Mouse (Mus musculus): Measurements from ENCODE around the gene Knop1. TPM values are rescaled to one million over a fixed set of nuclear protein-coding genes. Genes with fewer than 3 reads are reported as not detected.

Knop1 gene
- 30.2 and 41.5 TPM in 2 replicates for total RNA-seq (2014; rRNA removed)
- 65.6 and 75.0 TPM in 2 replicates for polyA plus RNA-seq (2015; fragmentation: Nextera tagmentation; extraction: Ambion mirVana)

DNA sequence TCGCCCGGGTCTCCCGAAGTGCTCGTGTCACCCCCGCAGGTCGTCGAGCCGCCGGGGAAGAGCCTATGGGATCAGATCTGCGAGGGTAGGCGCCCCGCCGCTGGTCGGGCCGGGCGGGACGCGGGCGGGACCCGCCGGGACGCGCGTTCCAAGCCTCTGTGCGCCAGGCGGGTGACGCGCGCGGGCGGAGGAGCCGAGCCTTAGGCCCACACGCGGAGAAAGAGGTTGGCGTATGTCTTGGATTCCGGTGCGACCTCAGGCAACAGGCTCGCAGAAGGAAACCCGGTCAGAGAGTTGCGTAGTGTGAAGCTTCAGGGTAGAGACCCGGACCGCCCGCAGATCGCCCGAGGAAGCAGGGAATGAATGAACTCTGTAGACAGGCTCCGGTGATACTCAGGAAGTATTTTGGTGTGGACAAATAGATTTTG, at the start of gene Knop1:
TSS of gene Knop1 (minus strand) at position 378 of the 428 bp plus-strand sequence.
- peak within 1 kb of the TSS; percentile 71 for H3K9ac ChIP-seq
- 1% methylated on average over 46 of the region's 46 CpGs for WGBS
- ATAC-seq (peak; percentile 76), DNase-seq (no peak)
- H3K4me3 ChIP-seq (ENCODE audit: low read depth, low read length), result peak within 1 kb of the TSS; percentile 77
- no peak for TF ChIP-seq CTCF (IDR thresholded peaks at IDR 0.05; ENCODE audit: low read depth)
- peak within 1 kb of the TSS; percentile 83 for H3K27ac ChIP-seq (ENCODE audit: low read depth, low read length)
- H3K27me3 ChIP-seq (ENCODE audit: insufficient read depth, low read length), result no peaks in the 10 kb centered on the region
- peaks cover 17% of the 10 kb centered on the region for H3K36me3 ChIP-seq (ENCODE audit: insufficient read depth)
- H3K4me2 ChIP-seq (ENCODE audit: low read depth), result peak within 1 kb of the TSS; percentile 70
- peaks cover 12% of the 10 kb centered on the region for H3K4me1 ChIP-seq (ENCODE audit: insufficient read depth)
- no peaks in the 10 kb centered on the region for H3K9me3 ChIP-seq (ENCODE audit: low read length)

DNA sequence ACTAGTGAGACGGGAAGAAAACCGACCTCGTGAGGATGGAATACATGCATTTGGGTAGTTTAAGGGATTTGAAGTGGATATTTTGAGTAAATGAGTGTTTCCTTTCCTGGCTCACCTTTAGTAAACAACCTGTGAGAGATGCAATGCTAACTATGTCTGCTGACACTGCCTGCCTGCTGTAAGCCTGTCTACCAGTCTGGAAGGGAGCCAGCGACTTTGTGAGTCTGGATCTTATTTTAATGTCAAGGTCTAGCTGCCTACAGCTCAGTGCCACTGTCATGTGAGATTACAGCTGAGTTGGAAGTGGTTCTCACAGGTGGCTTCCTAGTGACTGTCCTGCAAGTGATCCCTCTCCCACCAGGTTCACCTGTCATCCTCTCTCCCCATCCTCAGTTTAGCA, 48.5 kb upstream of the Knop1 start:
- WGBS, result 92% methylated on average over 4 of the region's 4 CpGs
- H3K27ac ChIP-seq (ENCODE audit: low read depth, low read length), result no peak overlapping the region
- no peaks in the 10 kb centered on the region for H3K27me3 ChIP-seq (ENCODE audit: insufficient read depth, low read length)
- no peak overlapping the region for H3K4me2 ChIP-seq (ENCODE audit: low read depth)
- DNase-seq (no peak), ATAC-seq (no peak)
- H3K9ac ChIP-seq, result no peak overlapping the region
- no peaks in the 10 kb centered on the region for H3K36me3 ChIP-seq (ENCODE audit: insufficient read depth)
- H3K9me3 ChIP-seq (ENCODE audit: low read length), result no peaks in the 10 kb centered on the region
- H3K4me3 ChIP-seq (ENCODE audit: low read depth, low read length), result no peak overlapping the region
- H3K4me1 ChIP-seq (ENCODE audit: insufficient read depth), result peaks cover 5% of the 10 kb centered on the region
- TF ChIP-seq CTCF (IDR thresholded peaks at IDR 0.05; ENCODE audit: low read depth), result no peak

DNA sequence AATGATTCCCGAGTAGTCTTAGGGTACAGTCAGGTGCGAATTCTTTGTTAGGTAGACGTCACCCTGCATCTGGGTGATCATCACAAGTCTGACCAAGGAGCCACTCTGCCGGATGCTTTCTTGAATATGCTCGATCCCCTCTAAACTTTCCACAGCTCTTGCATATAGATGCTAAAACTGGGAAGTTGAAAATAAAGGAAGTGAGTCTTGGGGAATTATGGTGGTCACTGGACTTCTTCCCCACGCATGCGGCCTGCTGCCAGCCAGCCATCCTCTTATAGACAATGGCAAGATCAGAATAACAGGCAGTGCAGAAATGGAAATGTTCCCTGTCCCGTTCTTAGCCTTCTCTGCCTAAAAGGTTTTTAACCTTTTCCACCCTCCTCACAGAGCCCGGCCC, 47.8 kb upstream of the Knop1 start:
- H3K9me3 ChIP-seq (ENCODE audit: low read length), result no peaks in the 10 kb centered on the region
- WGBS, result 82% methylated on average over 9 of the region's 9 CpGs
- H3K9ac ChIP-seq, result no peak overlapping the region
- peaks cover 5% of the 10 kb centered on the region for H3K4me1 ChIP-seq (ENCODE audit: insufficient read depth)
- TF ChIP-seq CTCF (IDR thresholded peaks at IDR 0.05; ENCODE audit: low read depth), result no peak
- H3K4me2 ChIP-seq (ENCODE audit: low read depth), result no peak overlapping the region
- H3K27ac ChIP-seq (ENCODE audit: low read depth, low read length), result no peak overlapping the region
- no peaks in the 10 kb centered on the region for H3K36me3 ChIP-seq (ENCODE audit: insufficient read depth)
- no peak for DNase-seq
- H3K27me3 ChIP-seq (ENCODE audit: insufficient read depth, low read length), result no peaks in the 10 kb centered on the region
- no peak for ATAC-seq
- H3K4me3 ChIP-seq (ENCODE audit: low read depth, low read length), result no peak overlapping the region

DNA sequence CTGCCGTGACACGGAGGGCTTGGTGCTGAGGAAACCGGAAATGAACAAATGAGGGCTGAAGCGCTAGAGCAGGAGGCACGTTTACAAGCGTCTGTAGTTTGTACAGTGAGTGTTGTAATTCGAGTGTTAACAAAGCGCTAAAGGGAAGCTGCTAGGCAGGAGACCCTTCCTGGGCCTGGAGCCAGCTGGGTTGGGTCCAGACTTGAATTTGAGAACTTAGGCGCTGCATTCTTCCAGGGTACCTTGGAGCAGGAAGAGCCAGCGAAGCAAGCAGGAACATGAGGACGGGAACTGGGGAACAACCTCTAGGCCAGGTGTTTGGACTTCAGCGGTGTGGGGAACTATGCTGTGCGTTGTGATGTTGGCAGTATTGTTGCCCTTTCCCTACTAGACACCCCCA, 46.9 kb upstream of the Knop1 start:
- 20% methylated on average over 13 of the region's 13 CpGs for WGBS
- no peak overlapping the region for H3K4me3 ChIP-seq (ENCODE audit: low read depth, low read length)
- H3K4me1 ChIP-seq (ENCODE audit: insufficient read depth), result peaks cover 5% of the 10 kb centered on the region

GRCm38 (mm10) chr7:118900090-118900489, 44.0 kb upstream of the Knop1 start:
- 70% methylated on average over 2 of the region's 2 CpGs for WGBS
- Histone ChIP-seq H3K27ac (ENCODE audit: low read depth, low read length) (no peak overlapping the region), H3K9me3 (ENCODE audit: low read length) (no peaks in the 10 kb centered on the region), H3K4me3 (ENCODE audit: low read depth, low read length) (no peak overlapping the region), H3K36me3 (ENCODE audit: insufficient read depth) (no peaks in the 10 kb centered on the region), H3K27me3 (ENCODE audit: insufficient read depth, low read length) (no peaks in the 10 kb centered on the region), H3K4me1 (ENCODE audit: insufficient read depth) (peaks cover 5% of the 10 kb centered on the region), H3K4me2 (ENCODE audit: low read depth) (no peak overlapping the region), H3K9ac (no peak overlapping the region)
- ATAC-seq (no peak), DNase-seq (no peak)
- TF ChIP-seq CTCF (IDR thresholded peaks at IDR 0.05; ENCODE audit: low read depth), result no peak

More for the DNA sequence above, 46.9 kb upstream of the Knop1 start:
- no peaks in the 10 kb centered on the region for H3K9me3 ChIP-seq (ENCODE audit: low read length)
- H3K27ac ChIP-seq (ENCODE audit: low read depth, low read length), result no peak overlapping the region
- H3K36me3 ChIP-seq (ENCODE audit: insufficient read depth), result no peaks in the 10 kb centered on the region
- ATAC-seq, result peak; percentile 76
- peak; percentile 76 for DNase-seq
- no peaks in the 10 kb centered on the region for H3K27me3 ChIP-seq (ENCODE audit: insufficient read depth, low read length)
- no peak overlapping the region for H3K9ac ChIP-seq
- H3K4me2 ChIP-seq (ENCODE audit: low read depth), result peak overlapping the region; percentile 27
- no peak for TF ChIP-seq CTCF (IDR thresholded peaks at IDR 0.05; ENCODE audit: low read depth)

DNA sequence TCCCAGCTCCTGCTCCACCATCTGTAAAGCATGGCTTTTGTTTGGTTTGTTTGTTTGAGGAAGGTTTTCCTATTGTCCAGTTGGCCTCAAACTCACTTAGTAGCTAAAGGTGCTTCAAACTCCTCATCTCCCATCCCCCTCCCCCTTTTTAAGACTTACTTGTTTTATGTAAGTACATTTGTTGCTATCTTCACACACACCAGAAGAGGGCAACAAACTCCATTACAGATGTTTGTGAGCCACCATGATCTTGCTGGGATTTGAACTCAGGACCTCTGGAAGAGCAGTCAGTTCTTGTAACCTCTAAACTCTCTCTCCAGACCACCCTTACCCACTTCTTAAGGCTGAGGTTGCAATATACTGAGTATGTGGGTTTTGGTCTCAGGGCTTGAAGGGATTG, 42.0 kb upstream of the Knop1 start:
- Histone ChIP-seq H3K4me3 (ENCODE audit: low read depth, low read length) (no peak overlapping the region), H3K4me2 (ENCODE audit: low read depth) (no peak overlapping the region), H3K4me1 (ENCODE audit: insufficient read depth) (peaks cover 5% of the 10 kb centered on the region), H3K27ac (ENCODE audit: low read depth, low read length) (no peak overlapping the region), H3K9me3 (ENCODE audit: low read length) (no peaks in the 10 kb centered on the region), H3K9ac (no peak overlapping the region), H3K27me3 (ENCODE audit: insufficient read depth, low read length) (no peaks in the 10 kb centered on the region), H3K36me3 (ENCODE audit: insufficient read depth) (no peaks in the 10 kb centered on the region)
- ATAC-seq, result no peak
- DNase-seq, result no peak
- TF ChIP-seq CTCF (IDR thresholded peaks at IDR 0.05; ENCODE audit: low read depth), result peak; percentile 20; the same call in 1 of the 2 replicates

DNA sequence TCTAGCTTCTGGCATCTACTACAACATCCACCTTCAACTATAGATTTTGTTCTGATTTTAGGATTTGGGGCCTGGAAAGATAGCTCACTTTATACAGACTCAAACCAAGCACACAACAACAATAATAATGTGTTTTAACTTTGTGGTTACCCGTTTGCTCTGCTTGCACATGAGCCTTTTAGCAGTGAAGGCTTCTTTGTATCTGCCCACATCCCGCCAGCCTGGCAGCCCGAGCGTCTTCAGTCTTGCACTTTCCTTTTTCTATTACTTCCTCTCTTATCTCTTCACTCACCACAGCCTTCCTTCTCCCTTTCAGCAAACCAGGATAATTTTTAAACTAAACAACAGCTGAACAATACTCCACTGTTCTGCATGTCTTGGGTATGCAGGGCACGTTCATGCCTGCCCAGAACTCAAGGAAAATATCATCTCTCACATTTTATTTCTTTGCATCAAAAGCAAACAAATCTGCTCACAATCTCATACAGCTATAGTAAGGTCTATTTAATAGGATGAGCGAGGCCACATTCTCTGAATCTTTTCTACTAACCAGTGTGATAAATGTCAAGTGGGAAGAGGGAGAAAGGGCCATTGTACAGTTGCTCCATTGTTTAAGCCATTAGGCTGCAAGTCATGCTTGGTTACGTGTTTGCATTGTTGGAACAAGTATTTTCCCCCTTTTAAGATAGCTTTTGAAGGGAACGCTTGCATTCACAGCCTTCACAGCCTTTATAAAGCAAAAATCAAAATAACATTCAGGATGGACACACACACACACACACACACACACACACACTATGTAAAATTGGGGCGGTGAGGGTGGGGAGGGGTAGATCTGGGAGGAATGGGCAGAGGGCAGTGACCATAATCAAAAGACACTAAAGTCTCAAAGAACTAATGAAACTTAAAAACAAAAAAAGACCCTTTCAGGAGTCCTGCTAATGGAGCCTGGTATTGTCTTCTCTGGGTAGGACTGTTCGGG, 39.7 kb upstream of the Knop1 start:
- Histone ChIP-seq H3K9ac (no peak overlapping the region), H3K9me3 (ENCODE audit: low read length) (no peaks in the 10 kb centered on the region), H3K4me3 (ENCODE audit: low read depth, low read length) (no peak overlapping the region), H3K4me1 (ENCODE audit: insufficient read depth) (no peaks in the 10 kb centered on the region), H3K36me3 (ENCODE audit: insufficient read depth) (no peaks in the 10 kb centered on the region), H3K27ac (ENCODE audit: low read depth, low read length) (peak overlapping the region; percentile 45; the same call in 1 of the 2 replicates), H3K27me3 (ENCODE audit: insufficient read depth, low read length) (no peaks in the 10 kb centered on the region), H3K4me2 (ENCODE audit: low read depth) (no peak overlapping the region)
- TF ChIP-seq CTCF (IDR thresholded peaks at IDR 0.05; ENCODE audit: low read depth), result no peak
- peak; percentile 71 for ATAC-seq
- DNase-seq, result peak; percentile 34
- 29% methylated on average over 10 of the region's 10 CpGs for WGBS
